Mouse (Mus musculus) right cerebral cortex, postnatal 4 days (tissue): ENCODE measurements at regions not wholly inside any gene's neighbourhood (a gene's known extent, or its start where the extent isn't known, plus 50 kb on each side); places are given as distances from the start of the nearest gene placed in this dataset.
"Not testable (repeated sequence)": the region's sequence is repeated elsewhere in the genome, so short reads cannot be mapped to it uniquely, and the experiment has no call there.

ENCODE experiments used
- DNase-seq: peaks from one replicate; pipeline ENCODE4 v3.0.0-alpha.2; 2022

DNA sequence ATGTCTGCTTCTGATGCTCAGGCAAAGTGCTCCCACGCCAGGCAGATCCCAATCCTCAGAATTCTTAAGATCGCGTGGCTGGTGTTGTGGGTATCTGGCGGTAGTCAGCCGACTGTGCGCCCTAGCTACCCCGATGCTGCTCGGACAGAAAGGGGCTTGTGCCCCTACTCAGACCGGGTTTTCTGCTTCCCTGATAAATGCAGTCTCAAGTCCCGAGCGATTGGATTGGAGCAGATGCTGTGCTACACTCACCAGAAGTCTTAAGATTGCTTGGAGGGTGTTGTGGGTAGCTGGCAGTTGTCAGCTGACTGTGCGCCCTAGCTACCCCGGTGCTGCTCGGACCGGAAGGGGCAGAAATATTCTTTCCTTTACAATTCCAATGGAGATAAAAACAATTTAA is 99.3 kb downstream of the Gm7489 start:
- not testable (repeated sequence) for DNase-seq

- no peak for DNase-seq
These were observed 105.2 kb downstream of the Gm7489 start for GRCm38 (mm10) chr15:53989888-53990287.

- no peak for DNase-seq
These were observed 110.6 kb downstream of the Gm7489 start for GRCm38 (mm10) chr15:53995199-53995868.

GRCm38 (mm10) chr15:53998600-53999290 is 114.0 kb downstream of the Gm7489 start:
- DNase-seq: no peak

- DNase-seq: no peak
These were observed 149.1 kb downstream of the Gm7489 start for GRCm38 (mm10) chr15:54033756-54034155.

DNA sequence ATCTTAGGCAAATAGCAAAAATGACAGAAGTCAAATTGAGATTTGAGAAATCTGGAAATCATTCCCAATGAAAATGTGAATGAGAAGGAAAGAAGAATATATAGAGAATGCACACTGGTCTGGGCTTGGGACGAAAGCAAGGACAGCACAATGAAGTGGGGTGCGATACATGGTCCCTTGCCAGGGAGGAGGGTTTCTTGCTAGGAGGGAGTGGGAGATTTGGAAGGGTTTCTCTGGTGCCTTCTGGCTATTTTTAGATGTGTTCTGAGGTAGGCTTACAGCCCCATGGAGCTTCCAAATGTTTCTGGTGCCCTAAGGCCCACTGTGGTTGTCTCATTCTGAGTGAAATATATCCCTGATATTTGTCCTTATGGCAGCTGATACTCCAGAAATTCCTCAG is 166.0 kb downstream of the Gm7489 start:
- DNase-seq: no peak

- DNase-seq: peak; percentile 69
These were observed 185.4 kb downstream of the Gm7489 start for GRCm38 (mm10) chr15:54070005-54070634.

GRCm38 (mm10) chr15:54071732-54072131 is 187.0 kb downstream of the Gm7489 start:
- DNase-seq: no peak

DNA sequence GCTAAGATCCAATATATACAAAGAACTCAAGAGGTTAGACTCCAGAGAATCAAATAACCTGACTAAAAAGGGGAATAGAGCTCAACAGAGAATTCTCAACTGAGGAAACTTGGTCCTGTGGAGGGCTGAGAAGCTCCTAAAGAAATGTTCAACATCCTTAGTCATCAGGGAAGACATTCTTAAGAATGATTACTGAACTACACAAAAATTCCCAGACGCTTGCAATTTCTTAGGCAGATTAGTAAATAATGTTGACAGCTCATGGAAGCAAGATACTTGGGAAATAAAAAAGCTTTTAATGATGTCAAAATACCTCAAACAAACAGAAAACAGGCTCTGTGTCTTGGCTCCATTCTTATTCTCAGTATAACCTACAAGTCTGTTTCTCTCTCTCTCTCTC is 206.6 kb downstream of the Gm7489 start:
- no peak for DNase-seq

DNA sequence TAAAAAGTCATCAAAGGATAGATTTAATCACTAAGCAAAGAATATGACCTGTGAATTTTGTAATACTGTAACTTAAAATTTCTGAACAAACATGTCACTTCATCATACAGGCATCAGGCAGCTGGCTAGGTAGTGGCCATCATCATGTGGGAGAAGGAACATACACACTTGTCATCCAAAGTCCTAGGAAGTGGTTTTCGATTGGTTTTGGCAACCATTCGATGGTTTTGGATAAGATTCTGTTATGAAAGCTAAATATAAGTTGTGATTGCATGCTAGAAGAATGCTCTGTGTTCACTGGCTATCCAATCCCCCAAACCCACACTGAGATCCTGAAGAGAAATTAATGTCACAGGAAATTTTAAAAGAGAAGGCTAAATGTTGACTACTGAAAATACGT is 207.7 kb downstream of the Gm7489 start:
- DNase-seq: no peak

GRCm38 (mm10) chr15:54097498-54097897 is 212.8 kb downstream of the Gm7489 start:
- DNase-seq: no peak

DNA sequence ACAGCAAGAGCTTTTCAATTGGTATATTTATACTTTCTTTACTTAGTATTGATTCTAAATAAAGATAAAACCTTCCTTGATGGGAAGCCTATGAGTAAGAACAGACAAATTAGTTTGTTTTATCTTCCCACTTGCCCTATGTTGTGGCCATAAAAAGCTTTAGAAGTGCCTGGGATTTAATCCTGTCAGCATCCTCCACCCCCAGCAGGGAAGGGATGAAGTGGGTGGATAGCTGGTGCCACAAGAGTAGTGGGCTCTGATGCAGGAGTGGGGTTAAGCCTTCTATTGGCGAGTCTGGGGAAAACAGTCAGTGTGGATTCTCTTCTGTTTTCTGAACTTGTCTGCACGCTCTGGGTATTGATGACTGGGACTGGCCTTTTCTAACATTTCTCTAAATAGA is 227.7 kb downstream of the Gm7489 start:
- DNase-seq: no peak

DNA sequence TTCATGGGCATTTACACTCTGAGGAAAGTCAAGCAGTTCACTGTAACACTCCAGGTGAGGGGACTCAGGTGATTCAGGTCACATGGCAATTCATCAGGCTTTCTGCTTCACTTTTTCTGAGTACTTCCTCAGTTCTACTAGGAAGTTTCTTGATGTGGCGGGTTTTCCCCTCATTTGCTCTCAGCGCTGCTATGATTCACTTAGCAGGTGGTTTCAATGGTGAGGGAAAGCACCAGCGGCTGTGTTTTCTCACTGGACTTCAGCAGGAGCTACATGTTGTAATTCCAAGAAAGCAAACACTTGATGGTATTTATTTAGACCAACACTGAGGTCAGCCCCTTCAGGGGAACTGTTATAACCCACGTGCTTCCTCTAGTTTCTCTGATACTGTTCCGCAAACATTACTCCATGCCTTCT is 229.4 kb downstream of the Gm7489 start:
- no peak for DNase-seq

DNA sequence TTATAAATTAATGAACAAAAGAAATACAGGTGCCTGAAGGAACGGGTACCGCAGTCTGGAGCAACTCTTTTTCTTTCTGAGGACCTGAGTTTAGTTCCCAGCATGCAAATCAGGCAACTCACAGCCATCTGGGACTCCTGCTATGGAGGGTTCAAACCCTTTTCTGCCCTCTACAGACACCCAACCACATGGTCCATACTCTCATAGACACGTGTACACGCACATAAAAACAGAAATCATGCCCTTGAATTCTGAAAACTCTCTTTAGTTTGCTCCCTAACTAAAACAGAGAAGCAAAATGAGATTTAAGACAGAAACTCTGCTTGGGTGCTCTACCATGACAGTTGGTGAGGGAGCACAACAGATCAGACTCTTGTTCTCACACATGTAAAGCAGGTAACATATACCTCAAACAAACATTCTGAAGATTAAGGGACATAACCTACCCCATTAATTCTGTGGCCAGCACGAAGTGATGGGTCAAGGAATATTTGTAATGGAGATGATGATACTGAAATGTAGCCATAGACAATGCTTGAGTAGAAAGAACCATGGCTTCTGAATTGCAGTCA is 233.3 kb downstream of the Gm7489 start:
- DNase-seq: no peak

- DNase-seq: no peak
These were observed 235.8 kb downstream of the Gm7489 start for GRCm38 (mm10) chr15:54120456-54120855.

DNA sequence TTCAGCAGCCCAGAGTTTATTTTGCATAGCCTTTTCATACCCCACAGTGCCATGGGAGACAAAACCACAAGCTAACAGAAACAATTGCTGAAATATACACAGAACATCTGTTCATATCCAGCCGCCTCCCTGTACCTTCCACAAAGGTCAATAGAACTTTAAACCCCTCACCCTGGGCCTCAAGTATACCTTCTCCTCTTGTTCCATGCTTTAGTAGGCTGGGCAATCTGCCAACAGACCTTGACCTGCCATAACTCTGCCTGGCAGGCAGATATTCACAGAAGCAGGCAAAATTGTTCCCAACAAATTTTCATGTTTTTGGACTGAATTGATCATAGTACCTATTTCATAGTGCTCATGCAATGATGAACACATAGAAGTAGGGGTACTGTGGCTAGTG is 279.6 kb downstream of the Gm7489 start:
- no peak for DNase-seq

DNA sequence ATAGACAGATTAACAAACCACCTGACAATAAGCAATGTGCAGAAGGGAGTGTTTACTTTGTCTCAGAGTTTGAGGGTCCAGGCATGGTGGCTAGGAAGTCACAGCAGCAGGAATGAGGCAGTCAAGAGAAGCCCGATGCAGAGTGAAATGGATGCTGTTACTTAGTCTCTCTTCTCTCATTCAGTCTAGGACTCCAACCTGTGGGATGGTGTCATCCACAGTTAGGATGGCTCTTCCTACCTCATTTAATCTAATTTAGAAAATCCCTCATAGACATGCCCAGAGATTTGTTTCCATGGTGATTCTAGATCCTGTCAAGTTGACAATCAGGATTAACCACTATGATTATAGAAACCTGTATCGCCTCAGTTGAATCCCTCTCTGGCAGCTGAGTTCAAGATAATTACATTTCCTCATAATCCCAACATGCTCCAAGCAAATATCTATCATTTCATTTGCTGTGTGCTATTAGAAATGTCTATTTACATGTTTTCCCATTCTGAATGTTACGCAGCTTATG is 283.2 kb downstream of the Gm7489 start:
- DNase-seq: no peak

DNA sequence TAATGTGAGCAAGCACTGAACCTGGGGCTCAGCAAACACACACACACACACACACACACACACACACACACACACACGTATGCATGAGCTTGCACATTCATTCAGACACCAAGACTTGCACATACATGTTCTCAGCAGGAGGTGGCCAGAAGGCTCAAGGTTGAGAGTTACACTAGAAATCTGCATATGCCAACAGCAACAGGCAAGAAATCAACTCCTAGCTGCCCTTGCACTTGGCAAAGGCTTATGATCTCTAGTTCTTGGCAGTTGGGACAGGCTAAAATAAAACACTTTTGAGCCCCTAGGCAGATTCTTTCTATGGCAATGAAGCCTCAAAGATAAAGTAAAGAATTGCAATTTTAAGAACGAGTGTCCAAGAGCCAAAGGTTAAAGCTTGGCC is 292.5 kb downstream of the Gm7489 start:
- no peak for DNase-seq

DNA sequence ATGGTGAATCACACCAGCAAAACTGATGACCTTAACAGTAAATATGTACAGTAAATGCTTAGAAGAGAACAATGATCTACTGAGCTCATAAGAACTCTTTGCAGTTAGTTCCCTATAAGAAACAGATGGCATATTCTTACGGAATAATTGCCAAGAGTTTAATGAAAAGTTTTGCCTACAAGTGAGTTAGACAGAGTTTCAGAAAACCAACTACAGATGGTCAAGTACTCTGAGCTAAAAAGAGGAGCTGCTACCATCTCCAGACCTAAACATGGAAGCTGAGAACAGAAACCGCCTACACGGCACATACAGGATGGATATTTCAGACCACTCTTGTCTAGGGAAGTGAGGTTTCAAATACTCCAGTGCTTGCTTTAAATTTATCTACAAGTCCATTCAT is 293.1 kb downstream of the Gm7489 start:
- no peak for DNase-seq
